Mouse (Mus musculus) Muller cell, postnatal 12 days (primary cell): ENCODE data around the gene Mei1.

Experiments
- DNase-seq: peaks from one replicate; pipeline ENCODE4 v3.0.0-alpha.2; 2015; ENCODE audit errors: inconsistent ontology term

Mei1 gene

GRCm38 (mm10) chr15:82172648-82173047 lies 102.9 kb downstream of the Mei1 start:
- DNase-seq, result no peak

GRCm38 (mm10) chr15:82175091-82175490 lies 105.3 kb downstream of the Mei1 start:
- no peak for DNase-seq
